Mouse (Mus musculus) lung, postnatal 0 days (tissue): ENCODE data around the gene Hspb3.

ENCODE experiments used
- CTCF ChIP-seq: IDR thresholded peaks from 2 replicates; pipeline ENCODE4 v1.5.1; 2016; ENCODE audit warnings: antibody characterized with exemption, mild to moderate bottlenecking
- EP300 ChIP-seq: IDR thresholded peaks from 2 replicates; pipeline ENCODE4 v1.6.1; 2016; ENCODE audit warnings: antibody characterized with exemption, mild to moderate bottlenecking, control low read depth

DNA sequence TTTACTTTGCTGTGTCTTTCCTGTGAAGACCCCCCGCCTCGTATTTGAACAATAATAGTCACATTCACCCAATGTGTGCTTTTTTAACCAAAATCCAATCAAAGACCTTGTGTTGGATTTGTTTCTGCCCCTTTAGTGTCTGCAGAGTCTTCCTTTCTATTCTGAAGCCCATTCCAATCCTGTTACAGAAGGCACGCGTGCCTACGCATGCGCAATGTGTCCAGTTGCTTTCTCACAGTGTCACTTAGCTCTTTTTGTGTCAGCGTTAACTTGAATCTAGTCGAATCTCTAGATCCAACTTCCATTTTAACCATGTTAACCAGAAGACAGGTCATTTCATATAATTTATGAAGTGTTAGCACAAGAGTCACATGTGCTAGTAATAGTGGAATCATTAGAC lies 36.5 kb upstream of the Hspb3 start:
- TF ChIP-seq CTCF, result no peak
- TF ChIP-seq EP300, result no peak
